Mouse (Mus musculus): ENCODE data around the gene Mfap3l.
"Not testable (repeated sequence)": the region's sequence is repeated elsewhere in the genome, so short reads cannot be mapped to it uniquely, and the experiment has no call there.

Gene Mfap3l

GRCm38 (mm10) chr8:60647291-60647690 is 14.7 kb downstream of the Mfap3l start:
- in situ Hi-C loops (cut with MboI, MseI) = no loop called here

- in situ Hi-C loops (cut with MboI, MseI) = no loop called here
Measured at GRCm38 (mm10) chr8:60649081-60649480, 16.5 kb downstream of the Mfap3l start.

- in situ Hi-C loops (cut with MboI, MseI) = no loop called here
Measured at GRCm38 (mm10) chr8:60650119-60650518, 17.5 kb downstream of the Mfap3l start.

- in situ Hi-C loops (cut with MboI, MseI) = no loop called here
Measured at GRCm38 (mm10) chr8:60657425-60658113, 24.9 kb downstream of the Mfap3l start.

- in situ Hi-C loops (cut with MboI, MseI) = no loop called here
Measured at GRCm38 (mm10) chr8:60658114-60658500, 25.5 kb downstream of the Mfap3l start.

- in situ Hi-C loops (cut with MboI, MseI) = not testable (repeated sequence)
Measured at GRCm38 (mm10) chr8:60658686-60659085, 26.1 kb downstream of the Mfap3l start.

GRCm38 (mm10) chr8:60659721-60660120 is 27.1 kb downstream of the Mfap3l start:
- in situ Hi-C loops (cut with MboI, MseI) = no loop called here

- in situ Hi-C loops (cut with MboI, MseI) = no loop called here
Measured at GRCm38 (mm10) chr8:60661191-60661590, 28.6 kb downstream of the Mfap3l start.

- in situ Hi-C loops (cut with MboI, MseI) = no loop called here
Measured at GRCm38 (mm10) chr8:60663552-60663951, 30.9 kb downstream of the Mfap3l start.

- in situ Hi-C loops (cut with MboI, MseI) = no loop called here
Measured at GRCm38 (mm10) chr8:60665821-60666220, 33.2 kb downstream of the Mfap3l start.

- in situ Hi-C loops (cut with MboI, MseI) = no loop called here
Measured at GRCm38 (mm10) chr8:60666852-60667251, 34.2 kb downstream of the Mfap3l start.

- in situ Hi-C loops (cut with MboI, MseI) = no loop called here
Measured at GRCm38 (mm10) chr8:60678590-60678989, 46.0 kb downstream of the Mfap3l start.

- in situ Hi-C loops (cut with MboI, MseI) = no loop called here
Measured at GRCm38 (mm10) chr8:60681811-60682210, 49.2 kb downstream of the Mfap3l start.

- in situ Hi-C loops (cut with MboI, MseI) = no loop called here
Measured at GRCm38 (mm10) chr8:60682340-60682739, 49.7 kb downstream of the Mfap3l start.

GRCm38 (mm10) chr8:60711516-60712086 is 79.0 kb downstream of the Mfap3l start:
- in situ Hi-C loops (cut with MboI, MseI) = no loop called here

- in situ Hi-C loops (cut with MboI, MseI) = loop anchor here (5.0 kb wide), 1 partner anchor 53 kb away; no protein-coding TSS in a partner anchor
Measured at GRCm38 (mm10) chr8:60714724-60715123, 82.1 kb downstream of the Mfap3l start.

- in situ Hi-C loops (cut with MboI, MseI) = loop anchor here (5.0 kb wide), 1 partner anchor 49 kb away; no protein-coding TSS in a partner anchor
Measured at GRCm38 (mm10) chr8:60718692-60719091, 86.1 kb downstream of the Mfap3l start.

Data from T-helper 17 cell (primary cell).